Mouse (Mus musculus): ENCODE results near the gene Gm49027.

Gm49027 gene

DNA sequence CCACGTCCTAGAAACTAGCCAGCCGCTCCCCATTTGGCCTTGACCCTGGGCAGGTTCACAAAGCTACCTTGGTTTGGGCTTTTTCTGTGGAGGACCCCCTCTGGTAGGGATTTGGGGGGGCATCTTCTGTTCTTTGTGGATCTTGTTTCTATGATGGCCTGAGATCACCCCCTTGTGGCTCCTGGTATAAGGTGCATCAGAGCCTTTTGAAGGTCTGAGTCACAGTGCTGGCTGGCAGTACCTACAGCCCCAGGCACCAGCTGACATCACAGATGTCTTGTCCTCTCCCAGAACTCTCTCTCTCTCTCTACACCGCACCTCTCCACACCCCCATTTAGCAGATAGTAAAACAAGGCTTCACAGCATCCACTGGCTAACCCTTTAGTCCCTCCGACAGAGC, 25.6 kb downstream of the Gm49027 start:
- peak; percentile 13 for DNase-seq

DNA sequence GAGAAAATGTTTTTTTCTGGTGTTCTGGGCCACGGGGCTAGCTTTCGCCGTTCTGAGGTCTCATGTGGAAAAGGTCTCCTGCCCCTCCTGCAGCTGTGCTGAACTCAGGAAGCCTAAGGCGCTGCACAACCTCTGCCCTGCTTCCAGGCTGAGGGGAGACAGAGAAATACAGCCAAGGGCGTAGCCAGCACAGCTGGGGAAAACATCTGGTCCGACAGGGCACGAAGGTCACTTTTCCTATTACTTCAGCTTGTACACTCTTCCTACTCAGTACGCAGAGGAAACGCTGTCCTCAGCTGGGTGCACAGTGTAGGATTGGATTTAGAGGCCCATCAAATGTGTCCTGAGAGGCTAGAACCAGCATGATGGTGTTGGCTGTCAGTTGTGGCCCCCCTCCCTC, 35.4 kb downstream of the Gm49027 start:
- no peak for DNase-seq

DNA sequence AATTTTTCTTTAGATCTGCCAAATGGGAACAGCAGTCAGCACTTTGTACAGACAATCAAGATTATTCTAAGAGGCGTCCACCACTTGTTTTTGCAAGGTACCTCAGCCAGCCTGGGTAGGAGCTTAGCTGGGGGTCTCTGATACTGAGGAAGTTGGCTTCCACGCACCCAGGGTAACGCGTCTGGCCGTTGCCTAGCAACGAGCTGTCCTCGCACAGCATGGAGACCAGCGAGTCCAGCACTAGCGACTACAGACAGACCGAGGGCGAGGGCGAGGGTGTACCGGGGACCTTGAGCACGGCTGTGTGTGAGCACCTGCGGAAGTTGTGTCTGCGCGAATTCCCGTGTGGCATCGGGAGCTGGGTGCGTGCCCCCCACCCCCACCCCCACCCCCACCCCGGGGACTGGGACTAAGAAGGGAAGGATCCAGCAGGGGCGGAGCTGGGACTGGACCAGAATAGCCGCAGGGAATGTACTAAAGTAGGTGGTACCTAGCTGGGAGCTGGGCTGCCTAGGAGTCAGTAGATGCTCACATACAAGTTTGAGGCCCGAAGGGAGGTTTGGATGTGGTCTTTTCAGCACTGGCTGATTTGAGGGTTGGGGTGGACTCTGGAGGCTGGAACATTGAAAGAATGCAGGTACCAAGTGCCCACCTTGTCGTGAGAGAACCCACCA, 36.0 kb downstream of the Gm49027 start, which contains the start of the genes Lrrc43 and Il31:
TSS of gene Lrrc43 (plus strand) at position 194 of the 674 bp plus-strand sequence.
TSS of gene Il31 (minus strand) at position 378 of the 674 bp plus-strand sequence.
- DNase-seq = no peak

DNA sequence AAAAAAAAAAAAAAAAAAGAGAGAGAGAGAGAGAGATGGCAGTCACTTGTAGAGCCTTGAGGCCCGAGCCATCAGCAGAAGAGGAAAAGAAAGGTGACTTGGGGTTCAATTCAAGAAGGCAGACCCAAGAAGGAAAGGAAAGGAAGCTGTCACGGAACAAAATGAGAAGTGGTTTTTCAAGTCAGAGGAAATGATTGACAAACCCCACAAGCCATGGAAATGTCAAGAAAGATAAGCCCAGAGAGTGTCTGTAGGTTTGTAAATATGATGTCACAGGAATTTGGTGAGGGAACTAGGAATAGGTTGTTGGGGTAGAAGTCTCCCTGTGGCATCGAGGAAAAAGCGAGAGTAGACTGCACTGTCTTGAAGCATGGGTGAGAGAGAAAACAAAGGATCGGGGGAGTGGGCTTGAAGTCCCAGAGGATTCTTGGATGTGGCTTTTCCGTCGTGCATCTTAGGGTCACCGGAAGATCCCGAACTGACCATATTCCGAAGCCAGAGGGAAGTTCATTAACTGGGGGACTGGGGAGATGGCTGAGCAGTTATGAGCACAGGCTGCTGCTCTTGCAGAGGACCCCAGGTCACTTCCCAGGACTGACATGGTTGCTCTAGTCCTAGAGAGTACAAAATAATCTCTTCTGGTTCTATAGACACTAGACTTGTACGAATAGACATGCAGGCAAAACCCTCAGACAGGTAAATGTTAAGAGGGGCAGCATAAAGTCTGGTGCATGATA, 37.5 kb downstream of the Gm49027 start:
- no peak for DNase-seq

DNA sequence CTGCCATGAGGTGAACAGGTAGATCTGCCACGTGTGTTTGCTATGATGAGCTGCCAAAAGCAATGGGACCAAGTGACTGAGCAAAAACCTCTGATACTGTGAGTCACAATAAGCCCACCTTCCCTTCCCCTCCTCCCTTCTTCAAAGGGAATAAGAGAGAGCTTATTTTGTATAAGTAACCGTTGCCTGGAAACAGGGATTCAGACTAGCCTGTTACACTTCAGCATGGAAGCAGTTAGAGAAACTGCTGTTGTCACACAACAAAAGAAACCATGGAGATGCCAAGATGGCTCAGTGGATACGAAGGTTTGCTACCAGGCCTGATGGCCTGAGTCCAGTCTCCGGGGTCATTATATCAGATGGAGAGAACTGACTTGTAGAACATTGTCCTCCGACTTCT, 51.5 kb downstream of the Gm49027 start:
- no peak for DNase-seq

DNA sequence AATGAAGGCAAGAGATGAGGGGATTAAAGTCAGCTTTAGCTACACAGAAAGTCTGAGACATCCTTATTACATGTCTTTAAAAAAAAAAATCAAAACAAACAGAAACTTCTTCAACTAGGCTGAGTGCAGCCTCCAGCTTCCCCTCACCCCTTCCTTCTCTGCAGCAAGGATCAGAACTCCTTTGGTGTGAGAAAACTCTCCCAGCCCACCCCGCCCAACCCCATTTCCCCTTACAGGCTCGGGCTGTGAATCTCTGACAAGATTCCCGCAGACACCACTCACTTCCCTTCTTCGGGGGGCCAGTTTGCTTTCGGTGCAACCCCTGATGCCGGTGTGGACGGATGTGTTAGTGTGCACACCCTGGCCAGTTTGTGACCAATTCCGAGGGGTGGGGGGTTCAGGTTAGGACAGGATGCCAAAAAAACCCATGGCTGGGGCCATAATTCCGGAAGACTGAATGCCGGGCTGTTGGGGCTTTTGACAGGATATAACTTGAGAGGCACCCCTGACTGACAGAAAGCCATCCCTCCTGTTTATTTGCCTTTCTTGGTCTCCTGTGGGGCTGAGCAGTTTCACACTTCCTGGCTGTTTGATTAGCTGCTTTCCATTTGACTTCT, 54.4 kb downstream of the Gm49027 start:
- no peak for DNase-seq

DNA sequence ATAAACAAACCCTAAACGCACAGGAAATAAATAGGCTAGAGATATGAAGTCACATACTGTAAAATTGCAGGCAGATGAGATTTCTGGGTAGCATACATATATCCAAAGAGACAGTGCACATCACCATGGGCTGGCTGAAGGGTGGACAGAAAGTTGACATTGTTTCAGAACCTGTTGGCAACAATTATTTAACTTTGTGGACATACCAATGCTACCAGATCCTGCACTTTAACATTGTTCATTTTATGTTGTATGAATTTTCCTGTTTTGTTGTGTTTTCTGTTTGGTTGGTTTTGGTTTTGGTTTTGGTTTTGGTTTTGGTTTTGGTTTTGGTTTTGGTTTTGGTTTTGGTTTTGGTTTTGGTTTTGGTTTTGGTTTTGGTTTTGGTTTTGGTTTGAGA, 60.6 kb downstream of the Gm49027 start:
- DNase-seq = no peak

Measured in kidney, adult 18-20 months (tissue).